Mouse (Mus musculus): ENCODE measurements around the gene Ppp1ca.

DNA sequence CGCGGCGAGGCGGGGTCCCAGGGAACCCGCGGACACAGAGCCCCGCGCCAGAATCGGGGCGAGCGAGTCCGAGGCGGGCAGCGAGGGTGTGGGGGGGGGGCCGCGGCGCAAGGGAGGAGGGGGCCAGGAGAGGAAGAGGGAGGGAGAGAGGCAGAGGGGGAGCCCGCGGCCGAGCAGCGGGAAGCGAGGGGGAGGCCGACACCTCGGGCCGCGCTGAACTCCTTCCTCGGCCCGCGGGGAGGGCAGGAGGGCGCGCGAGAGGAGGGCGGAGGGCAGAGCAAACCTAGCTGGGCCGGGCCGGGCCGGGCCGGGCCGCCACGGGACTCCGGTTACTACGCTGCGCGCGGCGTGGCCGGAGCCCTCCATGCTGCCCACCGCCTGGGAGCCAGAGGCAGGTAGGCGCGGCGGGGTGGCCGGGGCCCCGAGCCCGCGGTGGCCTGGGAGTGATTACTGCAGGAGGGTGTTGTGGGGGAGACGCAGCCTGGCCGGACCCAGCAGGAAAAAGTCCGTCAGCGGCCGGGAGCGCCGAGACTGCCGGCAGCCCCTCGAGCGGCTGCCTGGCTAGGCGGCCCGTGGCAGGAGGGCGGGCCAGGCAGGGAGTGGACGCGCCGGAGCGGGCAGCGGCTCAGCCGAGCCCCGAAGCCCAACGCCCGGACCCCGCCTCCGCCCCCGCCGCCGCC, 23.0 kb downstream of the Ppp1ca start:
- TF ChIP-seq POLR2A (IDR thresholded peaks at IDR 0.05; ENCODE audit: borderline replicate concordance, control insufficient read depth, low read depth, low read length) (no peak), CTCF (IDR thresholded peaks at IDR 0.05; ENCODE audit: control insufficient read depth, insufficient read depth, low read length) (no peak)
